Mouse (Mus musculus): Measurements from ENCODE around the gene Sept1. TPM values are rescaled to one million over a fixed set of nuclear protein-coding genes. Genes with fewer than 3 reads are reported as not detected.
"Not testable (repeated sequence)": the region's sequence is repeated elsewhere in the genome, so short reads cannot be mapped to it uniquely, and the experiment has no call there.

Sept1 gene
- total RNA-seq, 2 experiments from 2014 or later, result 23.3 to 29.1 TPM

GRCm38 (mm10) chr7:127255008-127255407 lies 22.1 kb upstream of the Sept1 start:
- no peak for ATAC-seq (replicated peaks; ENCODE audit: poor library complexity, severe bottlenecking)

- peak; percentile 76 for ATAC-seq (replicated peaks; ENCODE audit: poor library complexity, severe bottlenecking)
Measured at GRCm38 (mm10) chr7:127253821-127254769, 21.2 kb upstream of the Sept1 start.

- no peak for ATAC-seq (replicated peaks; ENCODE audit: poor library complexity, severe bottlenecking)
Measured at GRCm38 (mm10) chr7:127253341-127253740, 20.4 kb upstream of the Sept1 start.

GRCm38 (mm10) chr7:127252414-127252813 lies 19.5 kb upstream of the Sept1 start:
- peak; percentile 15; the same call in 1 of the 2 replicates for ATAC-seq (replicated peaks; ENCODE audit: poor library complexity, severe bottlenecking)

- not testable (repeated sequence) for ATAC-seq (replicated peaks; ENCODE audit: poor library complexity, severe bottlenecking)
Measured at GRCm38 (mm10) chr7:127250511-127250910, 17.6 kb upstream of the Sept1 start.

- peak; percentile 30 for ATAC-seq (replicated peaks; ENCODE audit: poor library complexity, severe bottlenecking)
Measured at GRCm38 (mm10) chr7:127244658-127245510, 12.0 kb upstream of the Sept1 start.

- peak; percentile 93 for ATAC-seq (replicated peaks; ENCODE audit: poor library complexity, severe bottlenecking)
Measured at GRCm38 (mm10) chr7:127243870-127244657, 11.1 kb upstream of the Sept1 start, which contains the start of gene Zfp771. Zfp771 (plus strand) TSS chr7:127244274.

GRCm38 (mm10) chr7:127243361-127243867 lies 10.5 kb upstream of the Sept1 start:
- ATAC-seq (replicated peaks; ENCODE audit: poor library complexity, severe bottlenecking), result no peak

GRCm38 (mm10) chr7:127234777-127235176 lies 1.8 kb upstream of the Sept1 start:
- ATAC-seq (replicated peaks; ENCODE audit: poor library complexity, severe bottlenecking), result no peak

GRCm38 (mm10) chr7:127233765-127234164 lies 835 bp upstream of the Sept1 start:
- no peak for ATAC-seq (replicated peaks; ENCODE audit: poor library complexity, severe bottlenecking)

GRCm38 (mm10) chr7:127233368-127233749 lies 429 bp upstream of the Sept1 start:
- 0 out of 2 replicates have a peak, but pooled peaks have one; percentile 5 for ATAC-seq (replicated peaks; ENCODE audit: poor library complexity, severe bottlenecking)

GRCm38 (mm10) chr7:127231826-127232621 lies 906 bp downstream of the Sept1 start:
- ATAC-seq (replicated peaks; ENCODE audit: poor library complexity, severe bottlenecking), result no peak

- no peak for ATAC-seq (replicated peaks; ENCODE audit: poor library complexity, severe bottlenecking)
Measured at GRCm38 (mm10) chr7:127231376-127231775, 1.6 kb downstream of the Sept1 start.

- peak; percentile 65 for ATAC-seq (replicated peaks; ENCODE audit: poor library complexity, severe bottlenecking)
Measured at GRCm38 (mm10) chr7:127228615-127229303, 4.2 kb downstream of the Sept1 start.

- ATAC-seq (replicated peaks; ENCODE audit: poor library complexity, severe bottlenecking), result no peak
Measured at GRCm38 (mm10) chr7:127225147-127225995, 7.6 kb downstream of the Sept1 start.

- ATAC-seq (replicated peaks; ENCODE audit: poor library complexity, severe bottlenecking), result no peak
Measured at GRCm38 (mm10) chr7:127224616-127225015, 8.3 kb downstream of the Sept1 start.
